Mouse (Mus musculus) ovary, adult 18-20 months (tissue): ENCODE measurements at regions not wholly inside any gene's neighbourhood (a gene's known extent, or its start where the extent isn't known, plus 50 kb on each side); places are given as distances from the start of the nearest gene placed in this dataset.
"Not testable (repeated sequence)": the region's sequence is repeated elsewhere in the genome, so short reads cannot be mapped to it uniquely, and the experiment has no call there.

Experiments used
- DNase-seq: peaks from one replicate; pipeline ENCODE4 v3.0.0; 2022; ENCODE audit warnings: low spot score, mixed read lengths

DNA sequence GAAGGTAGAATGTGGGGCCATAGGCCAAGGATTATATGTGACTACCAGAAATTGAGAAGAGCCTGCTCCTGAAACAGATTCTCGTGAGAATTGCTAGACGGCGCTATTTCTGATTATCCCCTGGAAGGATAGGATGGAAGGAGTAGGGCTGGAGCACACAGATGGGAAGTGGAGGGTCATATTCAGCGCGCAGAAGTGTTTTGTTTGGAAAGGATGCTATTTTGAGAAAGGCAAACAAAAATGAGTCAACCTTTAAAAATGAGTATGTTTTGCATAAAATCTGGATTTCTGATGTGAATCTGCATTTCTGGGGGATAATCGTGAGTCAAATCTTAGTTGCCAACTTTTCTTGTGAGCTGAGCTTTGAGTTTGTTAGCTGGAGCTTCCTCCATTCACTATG, 58.1 kb upstream of the Fshb start:
- no peak for DNase-seq

DNA sequence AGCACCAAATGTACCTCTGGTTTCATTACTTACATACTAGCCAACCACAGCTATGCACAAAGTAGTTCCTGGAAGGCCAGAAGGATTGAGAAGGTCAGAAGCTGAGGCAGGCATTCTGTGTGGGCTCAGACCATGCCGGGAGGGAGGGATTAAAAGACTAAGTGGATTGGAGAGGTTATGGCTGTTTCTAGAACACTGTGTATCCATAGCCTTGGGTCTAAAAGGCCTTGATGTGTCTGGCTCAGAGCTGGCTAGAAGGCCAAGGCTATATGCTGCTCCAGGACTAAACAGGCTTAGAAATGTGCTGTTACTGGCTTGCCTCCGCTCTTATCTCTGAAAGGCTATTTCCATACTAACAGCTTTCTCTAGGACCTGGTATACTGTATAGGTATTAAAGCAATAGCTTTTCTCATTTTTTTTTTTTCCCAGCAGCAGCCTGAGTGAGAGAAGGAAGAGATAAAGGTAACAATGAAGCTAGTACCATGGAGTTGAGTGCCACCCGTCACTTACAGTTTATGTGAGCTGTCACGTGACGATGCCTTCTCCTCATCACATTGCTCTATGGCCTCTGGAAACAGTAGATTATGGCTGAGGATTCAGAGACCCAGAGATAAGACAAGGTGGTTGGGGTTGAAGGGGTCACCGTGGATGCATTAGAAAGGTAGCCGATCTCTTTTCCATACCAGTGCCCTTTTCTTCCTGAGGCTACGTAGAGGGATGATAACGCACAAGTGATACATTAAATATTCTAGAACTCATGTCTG, 59.4 kb upstream of the Fshb start:
- DNase-seq: peak; percentile 29

DNA sequence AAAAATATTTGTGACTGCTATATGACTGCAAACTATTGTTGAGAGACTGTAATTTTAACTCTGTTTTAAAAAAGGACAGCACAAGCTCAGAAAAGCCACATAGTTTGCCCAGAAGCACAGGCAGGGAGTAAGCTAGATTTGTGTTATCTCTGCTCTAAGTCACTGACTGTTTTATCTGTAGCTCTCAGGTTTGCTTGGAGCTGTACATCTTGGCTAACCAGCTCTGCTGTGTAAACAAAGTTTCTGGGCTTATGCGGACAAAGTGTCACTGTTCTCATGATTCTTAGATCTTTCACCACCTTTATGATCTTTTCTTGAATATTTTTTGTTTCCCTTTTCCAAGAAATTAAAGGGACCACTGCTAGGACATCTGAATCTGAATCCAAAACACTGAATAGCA, 60.2 kb upstream of the Fshb start:
- DNase-seq: no peak

DNA sequence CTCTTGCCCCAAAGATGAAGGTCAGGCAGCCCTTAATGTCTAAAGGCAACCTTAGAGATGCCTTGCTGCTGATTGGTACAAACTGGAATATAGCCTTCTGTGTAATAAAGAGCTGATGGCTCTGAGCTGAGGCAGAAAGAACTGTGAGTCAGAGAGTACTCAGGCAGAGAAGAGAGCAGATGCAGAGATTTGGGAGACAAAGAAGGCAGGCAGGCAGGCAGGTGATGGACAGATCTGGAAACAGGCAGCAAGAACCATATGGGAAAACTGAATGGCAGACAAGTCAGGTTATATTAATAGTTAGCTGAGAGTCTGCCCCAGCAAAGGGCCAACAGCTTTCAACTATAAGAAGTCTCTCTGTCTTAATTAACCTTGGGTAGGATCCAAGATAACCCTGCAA, 73.7 kb upstream of the Fshb start:
- DNase-seq: no peak

DNA sequence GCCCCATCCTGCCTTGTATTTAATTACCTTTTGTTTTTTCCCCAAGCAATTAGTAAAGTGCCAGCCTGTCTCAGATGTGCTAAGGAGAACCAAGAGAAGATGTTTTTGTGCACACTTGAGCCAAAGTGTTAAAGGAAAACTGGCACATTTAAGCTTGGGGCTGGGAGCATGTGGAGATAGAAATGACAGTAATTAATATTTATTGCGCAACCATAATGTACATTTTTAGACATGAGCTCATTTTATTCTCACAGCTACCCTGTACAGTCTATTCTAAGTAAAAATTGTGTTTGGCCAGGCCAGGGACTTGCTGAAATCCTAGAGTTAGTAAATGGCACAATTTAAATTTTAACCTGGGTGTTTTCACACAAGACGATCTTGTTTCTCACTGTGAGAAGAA, 89.9 kb upstream of the Fshb start:
- no peak for DNase-seq

DNA sequence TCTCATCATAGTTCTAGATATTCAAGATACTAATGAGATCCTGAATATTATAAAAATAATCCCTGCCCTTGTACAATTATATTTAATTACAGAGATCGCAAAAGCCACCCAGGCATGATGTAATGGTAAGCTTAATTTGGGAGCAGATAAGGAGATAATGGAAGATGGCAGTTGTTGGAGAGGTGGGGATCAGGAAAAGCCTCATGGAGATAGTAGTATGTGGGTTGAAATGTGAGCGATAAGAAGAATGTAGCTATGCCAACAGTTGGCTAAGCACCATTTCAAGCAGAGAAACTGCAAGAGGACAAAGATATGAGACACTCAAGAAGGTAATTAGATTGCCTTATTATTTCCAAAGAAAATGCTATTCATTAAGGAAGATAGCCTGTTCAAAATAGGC, 90.4 kb upstream of the Fshb start:
- DNase-seq: no peak

DNA sequence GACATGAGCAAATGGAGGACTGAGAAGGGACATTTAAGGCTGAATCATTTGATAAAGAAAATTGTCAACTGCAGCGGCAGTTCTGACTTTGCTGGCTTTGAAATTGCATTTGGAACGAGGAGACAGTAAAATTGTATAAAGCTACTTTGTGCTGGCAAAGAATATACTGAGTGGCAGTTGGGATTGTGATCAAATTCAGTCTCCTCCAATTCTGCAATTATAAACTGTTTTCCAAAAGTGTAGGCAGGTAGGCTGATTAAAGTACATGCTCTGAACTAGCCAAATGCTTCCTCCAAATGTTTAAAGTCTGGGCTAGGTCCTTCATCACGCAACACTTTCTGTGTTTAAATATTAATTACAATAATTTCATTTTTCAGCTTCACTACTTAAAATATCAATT, 90.9 kb upstream of the Fshb start:
- no peak for DNase-seq

DNA sequence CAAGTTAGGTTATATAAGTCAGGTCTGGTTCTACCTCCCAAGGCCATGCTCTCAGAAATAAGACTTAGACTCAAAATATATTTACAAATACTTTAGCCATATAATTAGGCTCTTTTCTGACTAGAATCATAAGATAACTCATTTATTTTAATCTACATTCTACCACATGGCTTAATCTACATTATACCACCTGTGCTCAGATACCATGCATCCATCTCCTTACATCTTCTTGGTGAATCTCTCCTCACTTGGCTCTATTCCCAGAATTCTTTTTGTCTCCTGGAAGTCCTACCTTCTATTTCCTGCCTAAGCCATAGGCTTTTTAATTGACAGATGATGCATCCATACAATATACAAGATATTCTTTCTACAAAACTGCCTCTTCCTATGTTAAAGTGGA, 92.4 kb upstream of the Fshb start:
- DNase-seq: no peak

DNA sequence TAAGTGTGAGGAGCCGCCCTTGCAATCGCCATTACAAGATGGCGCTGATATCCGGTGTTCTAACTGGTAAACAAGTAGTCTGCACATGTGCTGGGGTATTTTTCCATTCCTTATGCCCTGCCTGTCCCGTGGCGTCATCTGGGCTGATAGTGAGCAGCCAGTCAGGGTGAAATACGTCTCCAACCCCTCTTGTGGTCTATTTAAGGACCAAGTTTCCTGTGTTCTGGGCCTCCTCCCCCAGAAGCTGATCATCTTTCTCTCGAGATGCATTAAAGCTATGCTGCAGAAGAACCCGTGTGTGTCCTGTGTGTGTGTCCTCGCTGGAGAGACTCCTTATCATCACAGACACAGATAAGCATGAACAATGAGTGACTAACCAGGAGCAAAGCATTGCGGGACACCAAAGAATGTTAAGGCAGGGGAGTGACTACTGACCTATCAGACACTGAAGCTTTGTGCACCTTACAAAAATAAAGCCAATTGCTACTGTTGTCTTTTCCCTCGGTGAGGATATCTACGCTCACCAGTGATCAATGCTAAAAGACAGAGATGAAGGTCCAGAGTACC, 99.5 kb upstream of the Fshb start:
- not testable (repeated sequence) for DNase-seq

DNA sequence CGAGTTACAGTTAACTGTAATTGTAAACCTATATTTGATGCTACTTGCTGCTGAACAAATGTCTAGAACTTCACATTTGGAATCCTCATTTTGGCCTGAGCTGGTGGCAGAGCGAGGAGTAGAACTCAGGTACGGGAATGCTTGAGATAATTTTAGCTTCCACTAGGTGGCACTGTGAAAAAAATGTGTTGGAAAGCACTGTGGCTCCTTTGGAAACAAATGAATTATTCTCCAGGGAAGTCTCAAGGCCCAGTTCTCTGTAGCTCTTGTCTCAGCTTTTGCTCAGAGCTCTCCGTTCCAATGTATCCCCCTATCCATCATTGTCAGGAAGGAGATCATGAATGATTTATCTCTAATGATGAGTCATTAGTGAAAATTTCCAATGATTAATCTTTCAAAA, 114.7 kb upstream of the Kcna4 start:
- DNase-seq: no peak

DNA sequence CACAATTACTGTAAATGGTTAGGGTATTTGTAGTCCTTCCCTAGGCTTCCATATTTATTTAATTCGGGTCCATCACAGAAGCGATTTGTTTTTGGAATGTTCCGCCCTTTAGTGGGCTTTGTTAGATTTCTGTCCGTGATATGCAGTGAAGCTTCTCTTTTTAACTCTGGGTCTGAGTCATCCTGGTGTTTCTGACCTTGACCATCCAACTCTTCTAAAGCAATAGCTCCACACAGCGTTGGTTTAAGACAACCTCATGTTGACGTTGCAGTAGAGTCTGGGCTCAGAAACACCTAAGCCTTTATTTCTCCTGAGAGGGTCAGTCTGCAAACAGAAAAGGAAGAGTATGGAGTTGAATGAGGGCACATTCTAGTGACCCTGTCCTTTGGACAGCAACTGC, 107.4 kb upstream of the Kcna4 start:
- DNase-seq: no peak

DNA sequence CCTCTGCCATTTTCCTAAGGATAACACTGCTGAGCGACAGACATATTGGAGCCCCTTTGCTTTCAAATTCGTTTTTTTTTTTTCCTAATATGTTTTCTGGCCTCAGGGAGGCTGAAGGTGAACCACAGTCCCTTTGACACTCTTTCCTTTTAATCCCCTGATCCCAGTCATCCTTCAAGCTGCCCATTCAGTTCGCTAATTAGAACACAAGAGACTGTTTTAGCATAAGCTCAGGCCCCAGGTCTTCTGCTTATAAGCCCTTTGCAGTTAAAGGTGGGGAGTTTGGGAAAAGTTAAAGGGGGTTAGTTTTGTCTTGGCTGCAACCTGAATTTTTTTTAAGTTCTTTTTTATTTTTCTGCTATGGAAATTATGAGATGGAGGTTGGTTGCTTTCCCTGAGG, 105.6 kb upstream of the Kcna4 start:
- DNase-seq: no peak

DNA sequence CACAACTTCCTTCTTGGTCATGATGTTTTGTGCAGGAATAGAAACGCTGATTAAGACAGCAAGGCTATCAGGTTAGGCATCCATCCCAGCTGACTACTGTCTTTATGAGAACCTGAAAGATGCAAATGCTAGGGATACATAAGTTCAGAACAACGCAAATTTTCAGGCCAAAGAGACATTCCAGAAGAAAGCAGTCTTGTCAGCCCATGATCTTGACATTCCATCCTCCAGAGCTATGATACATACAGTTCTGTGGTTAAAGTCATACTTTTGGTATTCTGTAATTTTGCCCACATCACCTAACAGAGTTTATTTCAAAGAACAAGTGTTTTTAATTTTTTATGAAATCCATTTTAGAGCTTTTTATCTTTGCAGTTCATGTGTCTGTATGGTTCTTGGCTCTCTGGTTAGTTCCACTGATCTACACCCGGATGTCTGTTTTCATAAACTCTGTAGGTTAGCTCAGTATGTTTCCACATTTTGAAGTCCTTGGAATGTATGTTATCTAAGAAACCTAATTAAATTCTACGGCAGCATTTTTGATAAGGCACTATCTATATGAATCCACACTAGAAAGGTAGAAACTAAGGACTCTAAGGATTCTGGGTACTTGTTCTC, 88.5 kb upstream of the Kcna4 start:
- DNase-seq: no peak

DNA sequence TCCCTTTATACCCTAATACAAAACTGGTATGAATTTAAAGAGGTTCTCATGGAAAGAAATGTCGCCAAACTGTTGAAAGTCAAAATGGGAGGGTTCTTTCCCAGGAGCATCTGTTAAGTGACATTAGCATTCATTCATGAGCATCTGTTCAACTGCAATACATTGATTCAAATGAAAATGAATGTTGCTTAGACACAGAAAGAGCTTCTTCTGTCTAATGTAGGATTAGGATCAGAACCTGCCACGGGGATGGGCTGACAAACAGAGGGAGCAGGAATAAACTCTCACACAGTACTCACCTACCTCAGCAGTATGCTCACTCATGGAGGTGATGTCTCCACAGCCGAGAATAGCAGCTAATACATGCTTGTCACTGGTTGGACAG, 88.0 kb upstream of the Kcna4 start:
- no peak for DNase-seq

DNA sequence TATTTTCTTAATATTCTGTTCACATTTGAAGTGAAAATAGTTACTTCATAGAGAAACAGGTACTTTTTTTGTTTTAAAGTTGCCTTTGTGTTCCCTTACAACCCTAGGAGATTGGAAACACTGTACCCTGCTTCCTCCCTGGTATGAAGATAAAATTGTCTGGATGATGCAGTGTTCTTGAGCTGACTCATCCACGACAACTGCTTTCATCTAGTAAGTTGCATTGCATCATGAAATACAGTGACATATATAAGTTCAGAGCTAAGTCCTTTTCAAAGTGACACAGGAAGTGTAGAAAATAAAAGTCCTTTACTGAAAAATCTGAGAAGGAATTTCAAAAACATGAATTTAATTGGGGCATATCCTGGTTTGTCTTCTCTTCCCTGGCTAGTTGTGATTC, 68.9 kb upstream of the Kcna4 start:
- DNase-seq: no peak

DNA sequence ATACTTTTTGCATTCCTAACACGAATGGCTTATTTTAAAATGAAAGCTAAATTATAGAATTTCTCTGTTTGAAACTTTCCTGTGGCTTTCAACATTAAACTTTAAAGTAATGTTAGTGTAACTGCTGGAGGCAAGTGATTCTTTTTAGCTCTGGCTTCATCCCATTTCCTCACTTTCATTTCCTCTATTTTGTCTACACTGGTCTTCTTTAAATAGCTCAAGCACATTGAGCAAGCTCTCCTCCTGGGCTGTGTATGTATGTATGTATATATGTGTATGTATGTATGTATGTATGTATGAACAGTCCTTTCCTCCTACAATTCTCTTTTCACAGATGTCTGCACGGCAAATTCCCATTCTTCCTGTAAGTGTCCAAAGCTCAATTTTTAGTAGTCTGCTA, 65.8 kb upstream of the Kcna4 start:
- no peak for DNase-seq

DNA sequence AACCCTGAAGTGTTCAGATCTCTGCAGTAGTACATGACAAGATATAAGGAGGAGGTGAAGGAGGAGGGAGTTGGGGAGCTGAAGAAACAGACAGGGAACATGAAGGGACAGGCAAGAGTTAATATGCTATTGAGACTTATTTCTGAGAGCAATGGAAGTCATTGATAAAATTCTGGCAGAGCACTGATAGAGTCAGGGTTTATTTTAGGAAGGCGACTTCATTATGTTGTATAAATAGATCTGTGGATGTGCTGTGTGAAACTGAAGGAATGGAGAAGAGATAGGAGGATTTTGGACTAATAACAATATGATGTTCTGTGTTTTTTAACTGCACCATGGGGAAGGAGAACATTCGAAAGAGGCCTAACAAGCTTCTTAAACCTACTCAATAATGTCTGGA, 63.0 kb upstream of the Kcna4 start:
- no peak for DNase-seq

DNA sequence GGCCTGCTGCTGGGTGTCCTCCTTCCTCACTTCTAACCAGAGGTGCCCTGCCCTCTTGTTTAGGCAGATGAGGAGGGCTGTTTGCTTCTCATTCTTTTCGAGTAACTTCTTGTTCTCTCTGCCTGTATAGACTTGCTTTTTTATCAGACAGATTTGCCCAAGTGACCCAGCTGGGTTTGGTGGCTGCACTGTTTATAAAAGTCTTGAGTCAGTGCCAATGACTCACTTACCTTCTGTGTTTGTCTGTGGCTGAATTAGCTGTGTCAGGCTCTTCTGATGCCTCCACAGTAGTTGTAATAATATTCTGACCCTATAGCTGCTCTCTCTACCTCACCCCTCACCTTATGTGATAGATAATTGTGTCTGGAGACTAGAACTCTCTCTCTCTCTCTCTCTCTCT, 62.2 kb upstream of the Kcna4 start:
- DNase-seq: no peak

DNA sequence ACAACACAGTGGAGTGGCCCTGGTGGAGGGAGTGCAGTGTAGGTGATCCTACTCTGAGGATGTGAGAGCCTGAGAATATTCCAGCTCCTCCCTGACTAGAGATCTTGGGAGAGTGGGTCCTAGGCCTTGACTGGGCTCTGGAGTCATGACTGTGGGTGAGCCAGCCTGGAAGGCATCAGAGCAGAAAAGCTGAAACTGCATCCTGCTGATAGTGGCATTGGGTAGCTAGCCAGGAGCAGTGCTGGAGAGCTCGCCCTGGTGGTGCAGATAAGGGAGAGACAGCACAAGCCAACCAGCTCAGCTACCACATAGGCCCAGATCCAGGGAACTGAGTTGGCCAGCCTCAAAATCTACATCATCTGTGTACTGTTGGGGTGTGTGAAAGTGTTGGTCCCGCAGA, 58.8 kb upstream of the Kcna4 start:
- no peak for DNase-seq

DNA sequence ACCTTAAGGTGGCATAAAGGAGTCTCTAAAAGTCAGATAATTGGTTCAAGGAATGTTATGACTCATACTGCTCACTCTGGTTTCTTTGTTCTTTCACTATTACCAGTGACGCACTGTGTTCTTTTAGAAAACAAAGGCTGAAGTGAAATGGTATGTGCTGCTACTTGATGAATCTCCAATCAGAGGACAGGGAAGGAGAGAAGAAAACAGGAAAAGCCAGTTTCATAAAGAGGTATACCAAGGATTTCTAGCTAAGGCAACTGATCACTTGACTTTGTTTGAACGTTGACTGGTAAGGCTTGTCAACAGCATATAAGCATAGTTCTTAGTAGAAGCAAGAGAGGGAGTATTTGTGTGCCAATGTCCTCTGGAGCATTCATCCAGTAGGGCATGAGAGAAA, 57.6 kb upstream of the Kcna4 start:
- no peak for DNase-seq
